Mouse (Mus musculus) hematopoietic multipotent progenitor cell, adult 10-12 weeks (in vitro differentiated cells): ENCODE measurements around the gene Cox19. TPM values are rescaled to one million over a fixed set of nuclear protein-coding genes. Genes with fewer than 3 reads are reported as not detected.

Source experiments
- polyA plus RNA-seq: library from polyadenylated mRNA; stranded (reverse); fragments of >175 nt; gene quantifications from 2 replicates; pipeline ENCODE4 v1.2.3, GENCODE M21; 2012; ENCODE audit warnings: low replicate concordance

Gene Cox19
- 27.1 and 46.7 TPM in 2 replicates for polyA plus RNA-seq

GRCm38 (mm10) chr5:139351134-139351533 lies at the start of gene Cox19:
TSS of gene Cox19 (minus strand) at chr5:139351418.

GRCm38 (mm10) chr5:139377468-139378270 lies 26.5 kb upstream of the Cox19 start, which contains the start of gene Gpr146:
TSS of gene Gpr146 (plus strand) at chr5:139377697.

GRCm38 (mm10) chr5:139352317-139352716 lies 1.1 kb upstream of the Cox19 start, which contains the start of gene Cyp2w1:
TSS of gene Cyp2w1 (plus strand) at chr5:139352617.

GRCm38 (mm10) chr5:139325395-139325966 lies 25.7 kb downstream of the Cox19 start, which contains the start of gene Adap1:
TSS of gene Adap1 (minus strand) at chr5:139325622.

Other genes with a start within 250 kb of the Cox19 start
- gene Prkar1b, start 201.4 kb downstream of the Cox19 start, polyA plus RNA-seq: 3.9 and 14.7 TPM in 2 replicates
- gene Dnaaf5, start 201.2 kb downstream of the Cox19 start, polyA plus RNA-seq: 53.5 and 77.3 TPM in 2 replicates
- gene Sun1, start 150.8 kb downstream of the Cox19 start, polyA plus RNA-seq: 12.1 and 16.1 TPM in 2 replicates
- gene Get4, start 99.1 kb downstream of the Cox19 start, polyA plus RNA-seq: 42.3 and 63.4 TPM in 2 replicates
- 29.3 and 40.9 TPM in 2 replicates for gene Adap1, start 25.8 kb downstream of the Cox19 start, polyA plus RNA-seq
- not detected in 2 replicates for gene Cyp2w1, start 1.2 kb upstream of the Cox19 start, polyA plus RNA-seq
- 26.1 and 34.3 TPM in 2 replicates for gene Gpr146, start 26.3 kb upstream of the Cox19 start, polyA plus RNA-seq
- 1.9 and 4.5 TPM in 2 replicates for gene C130050O18Rik, start 53.9 kb upstream of the Cox19 start, polyA plus RNA-seq
- gene Gper1, start 71.7 kb upstream of the Cox19 start, polyA plus RNA-seq: 0.05 TPM in 1 of 2 replicates, not detected in the other
- 13.5 and 26.7 TPM in 2 replicates for gene 3110082I17Rik, start 109.1 kb upstream of the Cox19 start, polyA plus RNA-seq
- gene Zfand2a, start 133.1 kb upstream of the Cox19 start, polyA plus RNA-seq: 2.4 and 2.9 TPM in 2 replicates
- gene Uncx, start 192.1 kb upstream of the Cox19 start, polyA plus RNA-seq: 0.05 TPM in 1 of 2 replicates, not detected in the other